Mouse (Mus musculus) thymus, adult 18-20 months (tissue): ENCODE measurements around the gene Slc22a12.

ENCODE experiments used
- DNase-seq, 2 experiments: peaks; one replicate each; pipeline ENCODE4 v3.0.0; 2022; ENCODE audit warnings: mixed read lengths in 2 of 2

Gene Slc22a12

GRCm38 (mm10) chr19:6514940-6515339 is 27.9 kb downstream of the Slc22a12 start:
- no peak for DNase-seq

- DNase-seq = no peak
These were observed 29.3 kb downstream of the Slc22a12 start for GRCm38 (mm10) chr19:6513389-6514139.

- DNase-seq = no peak
These were observed 32.3 kb downstream of the Slc22a12 start for GRCm38 (mm10) chr19:6510546-6510945.

- no peak for DNase-seq
These were observed 33.0 kb downstream of the Slc22a12 start for GRCm38 (mm10) chr19:6509881-6510280.

GRCm38 (mm10) chr19:6507393-6507792 is 35.4 kb downstream of the Slc22a12 start:
- DNase-seq = no peak

- no peak for DNase-seq
These were observed 38.2 kb downstream of the Slc22a12 start for GRCm38 (mm10) chr19:6504656-6505045.

- DNase-seq = no peak
These were observed 38.7 kb downstream of the Slc22a12 start for GRCm38 (mm10) chr19:6503926-6504655.

- DNase-seq = no peak
These were observed 40.1 kb downstream of the Slc22a12 start for GRCm38 (mm10) chr19:6502543-6503319.

- no peak for DNase-seq
These were observed 40.7 kb downstream of the Slc22a12 start for GRCm38 (mm10) chr19:6502035-6502541.

- DNase-seq = no peak
These were observed 42.2 kb downstream of the Slc22a12 start for GRCm38 (mm10) chr19:6500636-6501025.

- no peak for DNase-seq
These were observed 42.8 kb downstream of the Slc22a12 start for GRCm38 (mm10) chr19:6499860-6500635.

- no peak for DNase-seq
These were observed 44.3 kb downstream of the Slc22a12 start for GRCm38 (mm10) chr19:6498350-6499131.

- DNase-seq = no peak
These were observed 45.0 kb downstream of the Slc22a12 start for GRCm38 (mm10) chr19:6497803-6498202.

GRCm38 (mm10) chr19:6497150-6497801 is 45.6 kb downstream of the Slc22a12 start:
- DNase-seq = no peak

GRCm38 (mm10) chr19:6496462-6497149 is 46.2 kb downstream of the Slc22a12 start:
- DNase-seq = no peak

GRCm38 (mm10) chr19:6495714-6496113 is 47.1 kb downstream of the Slc22a12 start:
- no peak for DNase-seq

- DNase-seq = no peak
These were observed 48.2 kb downstream of the Slc22a12 start for GRCm38 (mm10) chr19:6494504-6495170.

GRCm38 (mm10) chr19:6494032-6494431 is 48.8 kb downstream of the Slc22a12 start:
- DNase-seq = no peak

GRCm38 (mm10) chr19:6493219-6493618 is 49.6 kb downstream of the Slc22a12 start:
- no peak for DNase-seq

- DNase-seq = no peak
These were observed 50.7 kb downstream of the Slc22a12 start for GRCm38 (mm10) chr19:6492124-6492523.
